Comparison of ENCODE assay signal across 30 mouse cellular contexts in genomic region chr16:65600798-65601197, GRCm38 (mm10).
"Had no signal": no experiment of that assay in that cellular context is flagged by ENCODE, and none has a peak within 500 bp of the region (broad histone marks: within the 10 kb centered on the region; RNA-seq: fewer than 3 reads in every experiment).

No protein-coding gene starts in this region.

- H3K27ac ChIP-seq: heart, embryonic 13.5 days; heart, embryonic 15.5 days; hindbrain, embryonic 10.5 days; hindbrain, embryonic 12.5 days; hindbrain, embryonic 13.5 days; hindbrain, embryonic 14.5 days; hindbrain, embryonic 15.5 days; hindbrain, postnatal 0 days; intestine, embryonic 15.5 days; kidney, embryonic 15.5 days; kidney, postnatal 0 days; layer of hippocampus, adult 2 months; left cerebral cortex, adult 2 months had no signal

- H3K9ac ChIP-seq: heart, embryonic 12.5 days; heart, embryonic 13.5 days; heart, embryonic 15.5 days; hindbrain, embryonic 12.5 days; hindbrain, embryonic 13.5 days; hindbrain, embryonic 14.5 days; hindbrain, embryonic 15.5 days; intestine, embryonic 15.5 days; kidney, embryonic 15.5 days had no signal

- H3K4me3 ChIP-seq: heart, embryonic 12.5 days; heart, embryonic 13.5 days; heart, embryonic 15.5 days; hindbrain, embryonic 10.5 days; hindbrain, embryonic 12.5 days; hindbrain, embryonic 13.5 days; hindbrain, embryonic 15.5 days; intestine, embryonic 15.5 days; kidney, embryonic 15.5 days; layer of hippocampus, adult 2 months; left cerebral cortex, adult 2 months had no signal

- H3K36me3 ChIP-seq: heart, embryonic 12.5 days; heart, embryonic 13.5 days; heart, embryonic 15.5 days; hindbrain, embryonic 10.5 days; hindbrain, embryonic 12.5 days; hindbrain, embryonic 13.5 days; hindbrain, embryonic 15.5 days; intestine, embryonic 15.5 days; kidney, embryonic 15.5 days had no signal

- H3K27me3 ChIP-seq: heart, embryonic 12.5 days; heart, embryonic 13.5 days; heart, embryonic 15.5 days; hindbrain, embryonic 12.5 days; hindbrain, embryonic 13.5 days; hindbrain, embryonic 15.5 days; intestine, embryonic 15.5 days; kidney, embryonic 15.5 days had no signal

- H3K4me2 ChIP-seq: heart, embryonic 12.5 days; heart, embryonic 13.5 days; heart, embryonic 15.5 days; hindbrain, embryonic 12.5 days; hindbrain, embryonic 13.5 days; hindbrain, embryonic 14.5 days; hindbrain, embryonic 15.5 days; intestine, embryonic 15.5 days; kidney, embryonic 15.5 days had no signal

- H3K9me3 ChIP-seq: heart, embryonic 12.5 days; heart, embryonic 13.5 days; heart, embryonic 15.5 days; hindbrain, embryonic 10.5 days; hindbrain, embryonic 12.5 days; hindbrain, embryonic 13.5 days; hindbrain, embryonic 15.5 days; intestine, embryonic 15.5 days; kidney, embryonic 15.5 days had no signal

- DNase-seq: heart, postnatal 10 days; heart, postnatal 14 days; heart, postnatal 36 days; heart, postnatal 4 days; kidney, adult 11 months; kidney, adult 18-20 months; kidney, adult 2 months; kidney, adult 8-10 months; kidney, adult 9 months; kidney, postnatal 10 days; kidney, postnatal 14 days; kidney, postnatal 25 days; kidney, postnatal 36 days; kidney, postnatal 4 days; layer of hippocampus, adult 9-11 months; layer of hippocampus, postnatal 36 days had no signal

- H3K4me1 ChIP-seq: heart, embryonic 12.5 days; heart, embryonic 13.5 days; heart, embryonic 15.5 days; hindbrain, embryonic 10.5 days; hindbrain, embryonic 12.5 days; hindbrain, embryonic 13.5 days; hindbrain, embryonic 15.5 days; intestine, embryonic 15.5 days; kidney, embryonic 15.5 days had no signal
